Mouse (Mus musculus) brain, embryonic 14.5 days (tissue): ENCODE measurements around the gene Fam83f.

ENCODE experiments used
- CTCF ChIP-seq: fragments of 200-500 bp; IDR thresholded peaks from 2 replicates; pipeline ENCODE4 v1.5.1; 2012; ENCODE audit warnings: inconsistent platforms, mild to moderate bottlenecking, moderate library complexity, borderline replicate concordance; ENCODE audit not compliant: insufficient read depth, insufficient read length; ENCODE audit errors: extremely low read depth
- POLR2A ChIP-seq: fragments of 200-500 bp; IDR thresholded peaks from 2 replicates; pipeline ENCODE4 v1.6.1; 2012; ENCODE audit warnings: mild to moderate bottlenecking, inconsistent platforms, borderline replicate concordance; ENCODE audit not compliant: poor library complexity, insufficient read depth, insufficient read length, severe bottlenecking; ENCODE audit errors: extremely low read depth

GRCm38 (mm10) chr15:80743606-80744005 lies 72.0 kb downstream of the Fam83f start:
- no peak for TF ChIP-seq CTCF
- TF ChIP-seq POLR2A: no peak
